Mouse (Mus musculus) megakaryocyte, embryonic 14.5 days (primary cell): ENCODE results near the gene Lrrc1.

Experiments
- FLI1 ChIP-seq: IDR thresholded peaks from 2 replicates; pipeline ENCODE4 v1.6.1; 2012; ENCODE audit warnings: low read length, inconsistent platforms, mixed read lengths
- GATA1 ChIP-seq: IDR thresholded peaks from 3 replicates; pipeline ENCODE4 v1.6.1; 2012; ENCODE audit warnings: mixed read lengths, low read length, inconsistent platforms, borderline replicate concordance

GRCm38 (mm10) chr9:77528379-77529041 lies 16.2 kb downstream of the Lrrc1 start:
- TF ChIP-seq GATA1: no peak
- TF ChIP-seq FLI1: no peak
